Mouse (Mus musculus): ENCODE results near the gene Olfr1368. TPM values are rescaled to one million over a fixed set of nuclear protein-coding genes. Genes with fewer than 3 reads are reported as not detected.

Olfr1368 gene
- polyA plus RNA-seq, 1 experiment from 2014 or later = not detected

- Histone ChIP-seq H3K4me1 (ENCODE audit: control insufficient read depth, insufficient read depth, low read length) (no peaks in the 10 kb centered on the region), H3K36me3 (ENCODE audit: control insufficient read depth, insufficient read depth, low read length) (no peaks in the 10 kb centered on the region), H3K4me2 (ENCODE audit: low read depth, low read length) (peak overlapping the region; percentile 97), H3K4me3 (ENCODE audit: low read depth, low read length) (peak overlapping the region; percentile 58), H3K9me3 (ENCODE audit: control insufficient read depth, low read length) (no peaks in the 10 kb centered on the region), H3K9ac (ENCODE audit: low read depth, low read length) (peak overlapping the region; percentile 32; the same call in 1 of the 2 replicates), H3K27me3 (replicated peaks; ENCODE audit: control insufficient read depth, insufficient read depth, low read length) (no peaks in the 10 kb centered on the region), H3K27ac (replicated peaks; ENCODE audit: low read depth, low read length) (no peak overlapping the region; the same call in 1 of the 2 replicates)
- under 1% methylated on average over 39 of the region's 39 CpGs for WGBS
- ATAC-seq (ENCODE audit: low read depth) = peak; percentile 79
- DNase-seq (ENCODE audit: low spot score) = peak; percentile 93
Observed at GRCm38 (mm10) chr13:21169657-21170430, 24.2 kb upstream of the Olfr1368 start.

- Histone ChIP-seq H3K27me3 (replicated peaks; ENCODE audit: control insufficient read depth, insufficient read depth, low read length) (no peaks in the 10 kb centered on the region), H3K4me2 (ENCODE audit: low read depth, low read length) (peak overlapping the region; percentile 97), H3K36me3 (ENCODE audit: control insufficient read depth, insufficient read depth, low read length) (no peaks in the 10 kb centered on the region), H3K4me1 (ENCODE audit: control insufficient read depth, insufficient read depth, low read length) (no peaks in the 10 kb centered on the region), H3K27ac (replicated peaks; ENCODE audit: low read depth, low read length) (no peak overlapping the region), H3K4me3 (ENCODE audit: low read depth, low read length) (peak overlapping the region; percentile 58), H3K9me3 (ENCODE audit: control insufficient read depth, low read length) (no peaks in the 10 kb centered on the region), H3K9ac (ENCODE audit: low read depth, low read length) (peak overlapping the region; percentile 60)
- no peak for ATAC-seq (ENCODE audit: low read depth)
- no peak for DNase-seq (ENCODE audit: low spot score)
- 3% methylated on average over 14 of the region's 14 CpGs for WGBS
Observed at GRCm38 (mm10) chr13:21169121-21169656, 23.5 kb upstream of the Olfr1368 start.

DNA sequence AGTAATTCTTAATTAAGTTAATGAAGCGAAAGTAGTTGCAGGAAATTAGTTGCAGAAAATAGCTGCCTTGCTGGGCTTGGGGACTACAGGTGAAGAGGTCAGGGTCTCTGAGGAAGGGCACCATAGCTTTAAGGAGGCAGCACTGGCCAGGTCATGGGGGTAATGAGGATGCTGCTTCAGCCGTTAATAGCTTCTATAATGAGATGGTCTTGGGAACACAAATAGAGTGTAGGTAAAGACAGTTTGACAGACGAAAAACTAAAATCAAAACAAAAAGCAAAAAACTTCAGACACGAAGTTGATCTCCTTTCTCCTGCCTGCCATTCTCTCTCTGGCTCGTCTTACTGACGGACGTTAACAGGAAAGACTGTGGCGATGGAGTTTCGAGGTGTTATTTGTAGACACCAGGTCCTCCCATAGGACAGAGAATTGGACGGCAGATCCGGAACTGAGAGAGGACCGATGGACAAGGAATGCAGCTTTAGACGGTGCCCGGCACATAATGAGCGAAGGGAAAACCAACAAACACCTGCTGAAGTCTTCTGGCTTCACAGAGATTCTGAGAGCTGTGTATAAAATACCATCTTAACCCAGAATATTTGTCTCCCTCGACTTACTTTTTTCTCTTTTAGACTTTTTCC is 22.8 kb upstream of the Olfr1368 start:
- Histone ChIP-seq H3K9ac (ENCODE audit: low read depth, low read length) (peak overlapping the region; percentile 60), H3K27ac (replicated peaks; ENCODE audit: low read depth, low read length) (no peak overlapping the region; the same call in 1 of the 2 replicates), H3K4me1 (ENCODE audit: control insufficient read depth, insufficient read depth, low read length) (no peaks in the 10 kb centered on the region), H3K27me3 (replicated peaks; ENCODE audit: control insufficient read depth, insufficient read depth, low read length) (no peaks in the 10 kb centered on the region), H3K4me2 (ENCODE audit: low read depth, low read length) (peak overlapping the region; percentile 97), H3K9me3 (ENCODE audit: control insufficient read depth, low read length) (no peaks in the 10 kb centered on the region), H3K4me3 (ENCODE audit: low read depth, low read length) (peak overlapping the region; percentile 58), H3K36me3 (ENCODE audit: control insufficient read depth, insufficient read depth, low read length) (no peaks in the 10 kb centered on the region)
- DNase-seq (ENCODE audit: low spot score) = peak; percentile 48
- ATAC-seq (ENCODE audit: low read depth) = no peak
- under 1% methylated on average over 16 of the region's 16 CpGs for WGBS

DNA sequence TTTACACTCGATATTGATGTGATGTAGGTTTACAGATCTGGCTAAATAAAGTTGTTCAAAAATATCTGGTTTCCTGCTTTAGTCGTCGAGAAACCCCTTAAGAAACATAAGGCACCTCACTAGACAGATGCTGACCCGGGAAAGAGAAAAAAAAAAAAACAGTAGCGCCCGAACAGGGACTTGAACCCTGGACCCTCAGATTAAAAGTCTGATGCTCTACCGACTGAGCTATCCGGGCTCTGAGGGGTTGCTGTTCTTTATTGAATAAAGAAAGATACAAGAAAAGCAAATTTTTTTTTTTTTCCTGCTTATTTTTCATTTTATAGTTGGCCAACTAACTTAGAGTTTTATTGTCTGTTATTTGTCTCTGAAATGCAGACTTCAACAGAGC is 22.2 kb upstream of the Olfr1368 start:
- DNase-seq (ENCODE audit: low spot score) (peak; percentile 42), ATAC-seq (ENCODE audit: low read depth) (0 out of 2 replicates have a peak, but pooled peaks have one; percentile 35)
- Histone ChIP-seq H3K4me3 (ENCODE audit: low read depth, low read length) (peak overlapping the region; percentile 58), H3K27me3 (replicated peaks; ENCODE audit: control insufficient read depth, insufficient read depth, low read length) (no peaks in the 10 kb centered on the region), H3K4me1 (ENCODE audit: control insufficient read depth, insufficient read depth, low read length) (no peaks in the 10 kb centered on the region), H3K9me3 (ENCODE audit: control insufficient read depth, low read length) (no peaks in the 10 kb centered on the region), H3K27ac (replicated peaks; ENCODE audit: low read depth, low read length) (no peak overlapping the region), H3K36me3 (ENCODE audit: control insufficient read depth, insufficient read depth, low read length) (no peaks in the 10 kb centered on the region), H3K4me2 (ENCODE audit: low read depth, low read length) (peak overlapping the region; percentile 97), H3K9ac (ENCODE audit: low read depth, low read length) (peak overlapping the region; percentile 60; the same call in 1 of the 2 replicates)
- WGBS = under 1% methylated on average over 8 of the region's 8 CpGs

GRCm38 (mm10) chr13:21166936-21167909 is 21.6 kb upstream of the Olfr1368 start:
- peak; percentile 49 for ATAC-seq (ENCODE audit: low read depth)

GRCm38 (mm10) chr13:21162591-21162990 is 16.9 kb upstream of the Olfr1368 start:
- no peak overlapping the region for H3K9ac ChIP-seq (ENCODE audit: low read depth, low read length)
- H3K4me2 ChIP-seq (ENCODE audit: low read depth, low read length) = no peak overlapping the region
- ATAC-seq (ENCODE audit: low read depth) (no peak), DNase-seq (ENCODE audit: low spot score) (no peak)
- H3K4me3 ChIP-seq (ENCODE audit: low read depth, low read length) = no peak overlapping the region
- no peaks in the 10 kb centered on the region for H3K36me3 ChIP-seq (ENCODE audit: control insufficient read depth, insufficient read depth, low read length)
- no peaks in the 10 kb centered on the region for H3K9me3 ChIP-seq (ENCODE audit: control insufficient read depth, low read length)
- WGBS = 63% methylated on average over 5 of the region's 5 CpGs
- H3K27ac ChIP-seq (replicated peaks; ENCODE audit: low read depth, low read length) = no peak overlapping the region
- no peaks in the 10 kb centered on the region for H3K27me3 ChIP-seq (replicated peaks; ENCODE audit: control insufficient read depth, insufficient read depth, low read length)
- peaks cover 8% of the 10 kb centered on the region; the same call in 1 of the 2 replicates for H3K4me1 ChIP-seq (ENCODE audit: control insufficient read depth, insufficient read depth, low read length)

More at GRCm38 (mm10) chr13:21166936-21167909, 21.6 kb upstream of the Olfr1368 start:
- peak overlapping the region; percentile 58 for H3K4me3 ChIP-seq (ENCODE audit: low read depth, low read length)
- H3K27ac ChIP-seq (replicated peaks; ENCODE audit: low read depth, low read length) = 0 out of 2 replicates have a peak overlapping the region, but pooled peaks have one; percentile 40
- H3K4me2 ChIP-seq (ENCODE audit: low read depth, low read length) = peak overlapping the region; percentile 97
- H3K4me1 ChIP-seq (ENCODE audit: control insufficient read depth, insufficient read depth, low read length) = no peaks in the 10 kb centered on the region
- H3K9ac ChIP-seq (ENCODE audit: low read depth, low read length) = peak overlapping the region; percentile 63
- no peaks in the 10 kb centered on the region for H3K9me3 ChIP-seq (ENCODE audit: control insufficient read depth, low read length)
- no peaks in the 10 kb centered on the region for H3K27me3 ChIP-seq (replicated peaks; ENCODE audit: control insufficient read depth, insufficient read depth, low read length)
- DNase-seq (ENCODE audit: low spot score) = peak; percentile 89
- no peaks in the 10 kb centered on the region for H3K36me3 ChIP-seq (ENCODE audit: control insufficient read depth, insufficient read depth, low read length)
- WGBS = under 1% methylated on average over 27 of the region's 27 CpGs

DNA sequence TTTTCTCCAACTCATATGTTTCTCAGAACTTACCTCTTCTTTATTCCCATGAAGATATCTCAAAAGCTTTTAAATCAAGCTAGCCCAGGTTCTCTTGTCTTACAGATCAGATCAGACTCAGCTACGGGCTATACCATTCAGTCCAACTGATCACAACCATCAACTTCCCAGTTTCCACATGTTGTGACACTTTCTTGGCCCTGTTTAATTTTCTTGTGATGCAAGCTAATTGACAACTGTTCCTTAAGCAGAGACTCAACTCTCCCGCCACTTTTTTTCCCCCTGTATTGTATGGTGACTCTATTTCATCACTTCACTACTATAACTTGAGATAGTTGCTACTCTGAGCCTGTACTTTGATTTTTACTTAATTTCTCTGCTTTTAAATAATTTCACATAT is 15.9 kb upstream of the Olfr1368 start:
- WGBS = 43% methylated on average over 2 of the region's 2 CpGs
- peaks cover 8% of the 10 kb centered on the region; the same call in 1 of the 2 replicates for H3K4me1 ChIP-seq (ENCODE audit: control insufficient read depth, insufficient read depth, low read length)
- H3K36me3 ChIP-seq (ENCODE audit: control insufficient read depth, insufficient read depth, low read length) = no peaks in the 10 kb centered on the region
- H3K4me3 ChIP-seq (ENCODE audit: low read depth, low read length) = peak overlapping the region; percentile 73
- H3K27me3 ChIP-seq (replicated peaks; ENCODE audit: control insufficient read depth, insufficient read depth, low read length) = no peaks in the 10 kb centered on the region
- H3K9ac ChIP-seq (ENCODE audit: low read depth, low read length) = no peak overlapping the region
- 0 out of 2 replicates have a peak overlapping the region, but pooled peaks have one; percentile 10 for H3K27ac ChIP-seq (replicated peaks; ENCODE audit: low read depth, low read length)
- H3K4me2 ChIP-seq (ENCODE audit: low read depth, low read length) = peak overlapping the region; percentile 90
- peak; percentile 36; the same call in 1 of the 2 replicates for ATAC-seq (ENCODE audit: low read depth)
- DNase-seq (ENCODE audit: low spot score) = no peak
- H3K9me3 ChIP-seq (ENCODE audit: control insufficient read depth, low read length) = no peaks in the 10 kb centered on the region
